Mouse (Mus musculus) regulatory T cell (primary cell): ENCODE data around the gene Hemgn.

Source experiments
- in situ Hi-C: fragments of 300-600 bp; cut with MboI, MseI; formaldehyde crosslinking; loops from one replicate; pipeline ENCODE4 v1.15.1; 2025; ENCODE audit warnings: high pct_unique_total_duplicates

Gene Hemgn

GRCm38 (mm10) chr4:46412113-46412512 lies 1.2 kb downstream of the Hemgn start:
- in situ Hi-C loops, result no loop called here

GRCm38 (mm10) chr4:46411489-46411888 lies 1.8 kb downstream of the Hemgn start:
- in situ Hi-C loops, result no loop called here

DNA sequence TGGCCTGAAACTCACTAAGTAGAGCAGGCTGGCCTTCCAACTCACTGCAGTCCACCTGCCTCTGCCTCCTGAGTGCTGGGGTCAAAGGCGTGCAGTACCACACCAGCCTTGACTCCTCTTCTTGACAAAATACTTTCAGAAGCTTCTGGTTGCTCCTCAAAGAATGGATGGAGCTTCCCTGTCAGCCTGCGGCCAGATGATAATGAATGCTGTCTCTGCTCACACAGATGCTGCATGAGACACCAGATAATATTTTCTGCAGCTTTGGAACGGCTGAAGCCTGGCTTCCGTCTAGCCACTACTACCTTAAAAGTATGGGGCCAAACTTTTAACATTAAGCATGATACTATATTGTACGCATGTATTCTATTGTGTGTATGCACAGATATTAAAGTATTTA lies 2.6 kb downstream of the Hemgn start:
- in situ Hi-C loops, result no loop called here

DNA sequence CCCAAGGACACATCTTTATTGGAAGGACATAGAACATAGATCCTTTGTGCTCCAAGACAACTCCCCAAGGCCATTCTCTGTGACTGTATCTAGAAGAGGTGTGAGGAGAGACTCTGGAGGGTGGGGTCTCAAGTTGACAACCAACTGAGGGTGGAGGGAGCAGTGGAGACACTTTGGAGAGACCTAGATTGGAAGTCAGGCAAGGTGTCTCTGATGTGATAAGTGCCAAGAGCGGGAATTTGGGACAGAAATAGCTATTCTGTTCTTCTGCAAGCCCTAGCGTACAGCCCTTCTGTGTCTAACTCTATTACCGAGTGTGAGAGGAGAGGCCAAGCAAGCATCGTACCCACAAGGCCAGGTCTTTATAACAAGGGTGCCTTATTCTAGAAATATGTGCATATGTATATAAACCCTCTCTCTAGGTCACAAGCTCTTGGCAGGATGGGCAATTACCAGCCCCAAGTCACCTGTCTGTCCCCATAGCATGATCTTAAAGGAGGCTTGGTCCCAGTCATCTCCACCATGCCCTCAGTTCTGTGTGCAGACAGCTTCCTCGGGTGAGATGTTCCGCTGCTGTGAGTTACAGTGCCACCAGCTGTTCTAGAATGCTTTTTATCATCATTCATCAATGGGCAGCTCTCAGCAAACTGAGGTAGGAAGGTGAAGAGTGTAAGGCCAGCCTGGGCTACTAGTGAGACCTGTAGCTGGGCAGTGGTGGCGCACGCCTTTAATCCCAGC lies 6.2 kb downstream of the Hemgn start:
- in situ Hi-C loops, result no loop called here

GRCm38 (mm10) chr4:46404042-46404795 lies 9.1 kb downstream of the Hemgn start:
- in situ Hi-C loops, result no loop called here

- in situ Hi-C loops, result loop anchor here (5.0 kb wide), 1 partner anchor 38 kb away; no protein-coding TSS in a partner anchor
Observed at GRCm38 (mm10) chr4:46398839-46399238, 14.5 kb downstream of the Hemgn start.

DNA sequence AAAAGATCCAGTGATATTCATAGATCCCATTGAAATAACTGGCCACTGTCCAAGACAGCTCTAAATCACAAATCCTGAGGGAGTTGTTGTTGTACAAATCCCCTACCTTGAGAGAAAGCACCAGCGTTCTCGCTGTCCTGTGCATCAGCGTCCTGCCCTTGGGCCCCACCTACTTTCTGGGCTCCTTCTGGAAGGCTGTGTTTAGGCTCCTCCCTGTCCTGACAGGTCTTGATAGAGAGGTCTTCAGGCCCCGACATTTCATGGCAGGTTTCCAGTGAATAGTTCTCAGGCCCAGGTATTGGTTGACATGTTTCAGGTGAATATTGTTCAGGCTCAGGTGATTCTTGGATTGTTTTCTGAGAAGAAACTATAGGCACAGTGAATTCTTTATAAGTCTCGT lies 17.6 kb downstream of the Hemgn start:
- in situ Hi-C loops, result loop anchor here (5.0 kb wide), 1 partner anchor 42 kb away; no protein-coding TSS in a partner anchor

GRCm38 (mm10) chr4:46394388-46394787 lies 18.9 kb downstream of the Hemgn start:
- in situ Hi-C loops, result no loop called here

- in situ Hi-C loops, result no loop called here
Observed at GRCm38 (mm10) chr4:46390390-46390970, 22.8 kb downstream of the Hemgn start.

- in situ Hi-C loops, result no loop called here
Observed at GRCm38 (mm10) chr4:46389612-46390341, 23.5 kb downstream of the Hemgn start.

GRCm38 (mm10) chr4:46389013-46389611 lies 24.2 kb downstream of the Hemgn start, which contains the start of gene Trmo:
Gene Trmo (minus strand): TSS chr4:46389437.
- in situ Hi-C loops, result no loop called here

DNA sequence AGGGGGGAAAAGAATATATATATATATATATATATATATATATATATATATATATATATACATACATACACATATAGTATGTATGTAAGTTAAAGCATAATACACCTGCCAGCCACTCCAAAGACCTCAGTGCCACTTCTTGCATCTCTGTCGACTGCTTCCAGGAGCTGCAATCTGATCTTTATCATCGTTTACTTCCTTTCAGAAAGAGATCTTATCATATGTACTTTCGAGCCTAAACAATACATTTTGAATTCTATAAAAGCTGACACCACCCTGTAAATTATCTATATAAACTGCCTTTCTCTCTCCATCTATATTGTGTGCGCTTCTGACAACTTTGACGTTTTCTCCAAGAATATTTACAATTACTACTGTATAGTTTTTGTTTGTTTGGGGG lies 24.8 kb downstream of the Hemgn start:
- in situ Hi-C loops, result no loop called here

- in situ Hi-C loops, result no loop called here
Observed at GRCm38 (mm10) chr4:46374869-46375368, 38.4 kb downstream of the Hemgn start.

GRCm38 (mm10) chr4:46374455-46374854 lies 38.9 kb downstream of the Hemgn start:
- in situ Hi-C loops, result no loop called here

DNA sequence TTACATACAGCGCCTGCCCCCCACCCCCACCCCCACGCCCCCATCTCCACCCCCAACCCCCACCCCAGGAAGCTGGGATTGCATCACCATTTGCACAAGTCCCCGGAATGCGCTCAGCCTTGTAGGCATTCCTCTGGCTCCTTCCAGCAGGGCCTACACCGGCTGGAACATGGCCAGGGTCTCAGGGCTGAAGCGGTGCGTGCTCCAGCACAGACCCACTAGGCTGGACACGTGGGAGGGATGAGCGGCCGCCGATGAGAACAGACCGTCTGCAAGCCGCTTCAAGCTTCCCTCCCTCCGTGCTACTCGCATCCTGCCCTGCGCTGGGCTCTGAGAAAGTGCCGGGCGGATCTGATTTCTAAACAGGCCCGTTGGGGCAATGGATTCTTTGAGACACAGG lies 42.3 kb downstream of the Hemgn start:
- in situ Hi-C loops, result no loop called here

- in situ Hi-C loops, result no loop called here
Observed at GRCm38 (mm10) chr4:46370406-46370805, 42.9 kb downstream of the Hemgn start.

GRCm38 (mm10) chr4:46369070-46369469 lies 44.2 kb downstream of the Hemgn start:
- in situ Hi-C loops, result no loop called here

DNA sequence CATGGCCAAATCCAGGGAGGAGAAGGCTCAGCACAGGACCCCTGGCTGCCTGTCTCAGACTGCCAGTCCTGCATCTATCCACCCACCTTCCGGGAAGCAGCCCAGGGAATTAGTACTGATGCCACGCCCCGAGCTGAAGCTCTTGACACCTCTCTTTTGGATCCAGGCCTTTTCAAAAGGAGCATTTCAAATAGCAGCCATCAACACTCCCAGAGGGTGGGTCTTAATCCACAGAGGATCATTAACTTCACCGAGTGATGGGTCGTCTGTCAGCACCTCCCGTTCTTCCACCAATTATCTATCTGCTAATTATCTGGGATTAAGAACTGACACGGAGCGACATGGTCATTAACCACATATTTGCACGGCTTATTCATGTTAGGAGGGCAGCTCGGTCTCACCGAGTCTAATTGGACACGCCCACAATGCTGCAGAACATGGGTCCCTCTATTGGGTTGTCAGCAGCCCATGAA lies 45.8 kb downstream of the Hemgn start:
- in situ Hi-C loops, result no loop called here

- in situ Hi-C loops, result no loop called here
Observed at GRCm38 (mm10) chr4:46364360-46364759, 48.9 kb downstream of the Hemgn start.

DNA sequence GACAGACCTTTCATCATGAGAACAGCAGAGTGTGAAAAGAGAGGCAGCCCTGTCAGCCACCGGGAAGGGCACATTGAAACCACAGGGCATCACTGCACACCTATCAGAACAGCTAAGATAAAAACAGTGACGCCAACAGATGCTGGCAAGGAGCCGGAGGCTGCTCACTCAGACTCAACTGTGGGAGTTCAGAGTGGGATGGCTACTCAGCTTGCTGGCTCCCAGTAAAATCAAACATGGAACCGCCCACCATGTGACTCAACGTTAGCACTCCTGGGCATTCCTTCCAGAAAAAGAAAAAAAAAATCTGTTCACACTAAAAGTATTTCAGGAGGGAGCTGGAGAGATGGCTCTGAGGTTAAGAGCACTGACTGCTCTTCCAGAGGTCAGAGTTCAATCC lies 52.0 kb downstream of the Hemgn start:
- in situ Hi-C loops, result no loop called here
